Mouse (Mus musculus): ENCODE data around the gene Clcn1.

- TF ChIP-seq CTCF (IDR thresholded peaks at IDR 0.05), result peak; percentile 83
- no peak for TF ChIP-seq EP300 (IDR thresholded peaks at IDR 0.05)
Observed at GRCm38 (mm10) chr6:42257303-42257863, 29.1 kb upstream of the Clcn1 start.
